Mouse (Mus musculus): ENCODE data around the gene S1pr3.

Gene S1pr3

DNA sequence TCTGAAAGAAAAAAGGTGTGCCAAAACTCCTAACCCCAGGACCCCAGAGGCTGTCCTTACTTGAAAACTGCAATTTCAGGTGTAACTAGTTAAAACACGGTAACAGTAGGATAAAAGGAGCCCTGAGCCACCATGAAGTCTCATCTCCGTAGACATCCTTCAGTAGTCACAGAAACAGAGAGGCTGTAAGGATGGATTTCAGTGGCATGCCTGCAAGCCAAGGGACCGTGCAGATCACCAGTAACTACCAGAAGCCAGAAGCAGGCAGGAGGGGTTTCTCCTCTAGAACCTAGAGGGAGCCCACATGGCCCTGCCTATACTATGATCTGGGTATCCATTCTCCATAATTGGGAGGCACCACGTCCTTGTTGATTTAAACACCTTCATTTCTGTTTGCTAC is 55.9 kb downstream of the S1pr3 start:
- DNase-seq: no peak

DNA sequence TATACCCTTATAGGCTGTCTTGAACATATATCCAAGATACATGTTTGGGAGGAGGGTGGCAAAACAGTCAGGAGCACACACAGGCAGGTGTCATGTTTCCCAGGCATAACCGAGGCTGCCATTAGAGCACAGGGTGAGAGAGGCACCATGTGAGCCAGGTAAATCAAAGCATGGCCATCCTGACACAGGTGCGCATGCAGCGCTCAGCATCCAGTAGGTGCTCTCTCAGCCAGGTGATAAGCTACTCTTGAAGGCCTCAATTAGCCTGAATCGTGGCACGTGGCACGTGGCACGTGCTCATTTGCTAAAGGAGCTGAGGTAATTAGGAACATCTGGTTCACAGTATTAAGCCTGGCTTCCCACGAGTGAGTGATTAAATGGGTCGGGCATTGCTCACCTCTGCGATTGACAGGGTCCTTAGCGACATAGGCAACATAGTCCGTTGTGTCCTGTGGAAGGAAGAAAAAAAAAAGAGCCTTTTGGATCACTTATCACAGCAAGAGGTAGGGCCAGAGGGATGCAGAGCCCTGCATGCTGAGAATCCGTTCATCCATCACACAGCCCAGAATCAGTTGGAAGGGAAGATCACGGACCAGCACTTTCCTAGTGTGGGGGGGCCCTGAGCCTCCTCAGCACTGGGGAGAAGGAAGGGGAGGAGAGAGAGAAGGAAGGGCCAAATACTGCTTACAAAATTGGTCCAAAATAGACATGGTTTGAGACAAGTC is 57.8 kb downstream of the S1pr3 start:
- DNase-seq: no peak

DNA sequence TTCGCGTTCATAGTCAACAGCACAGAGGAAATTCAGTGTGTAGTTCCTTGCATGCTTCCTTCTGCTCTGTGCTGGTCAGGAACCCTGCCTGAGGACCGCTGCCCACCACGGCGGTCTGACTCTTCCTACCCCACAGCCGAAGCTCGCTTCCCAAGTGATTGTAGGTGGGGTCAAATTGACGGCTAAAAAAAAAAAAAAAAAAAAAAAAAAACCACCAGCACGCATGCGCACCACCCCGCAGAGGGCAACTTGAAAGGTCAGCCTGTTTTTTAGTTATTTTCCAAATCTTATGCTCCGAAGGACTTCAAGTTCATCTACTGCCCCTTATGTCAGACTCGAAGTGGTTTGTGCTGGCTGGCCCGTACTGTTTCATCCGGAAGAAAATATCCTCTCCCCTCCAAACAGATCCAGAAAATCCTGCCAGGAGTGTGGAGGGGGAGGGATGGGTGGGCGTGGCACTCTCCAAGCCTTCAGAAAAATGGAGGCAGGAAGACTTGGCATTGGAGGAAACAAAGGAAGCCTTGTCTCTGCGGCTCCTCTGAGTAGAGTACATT is 60.3 kb downstream of the S1pr3 start:
- no peak for DNase-seq
